Mouse (Mus musculus) liver, embryonic 14.5 days (tissue): ENCODE measurements around the gene Map2k5. TPM values are rescaled to one million over a fixed set of nuclear protein-coding genes. Genes with fewer than 3 reads are reported as not detected.

Experiments
- ATAC-seq: fragments of 200-750 bp; cut with Nextera tagmentation; 2 replicates; pipeline ENCODE4 v1.8.0; 2017; ENCODE audit warnings: moderate number of reproducible peaks, mild to moderate bottlenecking, moderate library complexity; ENCODE audit not compliant: insufficient read depth
- DNase-seq, 3 experiments: peaks; one replicate each; pipeline ENCODE4 v3.0.0-alpha.2; 2012 to 2013; ENCODE audit warnings: low read depth in 3 of 3, low spot score in 3 of 3
- H3K27ac ChIP-seq: fragments of 300-500 bp; sonication (generic); 2 replicates; pipeline ENCODE4 v1.5.1; 2014; ENCODE audit warnings: moderate library complexity, mild to moderate bottlenecking, control low read depth, inconsistent platforms
- H3K27me3 ChIP-seq: fragments of 300-500 bp; sonication (generic); 2 replicates; pipeline ENCODE4 v1.6.1; 2014; ENCODE audit warnings: mild to moderate bottlenecking, low read length, moderate library complexity; ENCODE audit not compliant: control insufficient read depth, insufficient read depth
- H3K36me3 ChIP-seq: fragments of 300-500 bp; sonication (generic); replicated peaks from 2 replicates; pipeline ENCODE4 v1.6.1; 2014; ENCODE audit warnings: low read depth; ENCODE audit not compliant: control insufficient read depth, insufficient read depth
- H3K4me1 ChIP-seq, 2 experiments: fragments of 200-500 bp in 1 of 2; fragments of 300-500 bp in 1 of 2; sonication (generic) in 1 of 2; replicated peaks; 2 replicates each; pipeline ENCODE4 v1.6.1; 2012 to 2014; ENCODE audit warnings: antibody characterized with exemption in 1 of 2, inconsistent platforms in 1 of 2, low read length in 1 of 2; ENCODE audit not compliant: control insufficient read depth in 2 of 2, insufficient read depth in 2 of 2
- H3K4me2 ChIP-seq: fragments of 300-500 bp; sonication (generic); 2 replicates; pipeline ENCODE4 v1.6.1; 2014; ENCODE audit warnings: low read depth, mild to moderate bottlenecking, control low read depth, moderate library complexity
- H3K4me3 ChIP-seq, 2 experiments: fragments of 200-500 bp in 1 of 2; fragments of 300-500 bp in 1 of 2; sonication (generic) in 1 of 2; 2 replicates each; pipeline ENCODE4 v1.5.1; 2012 to 2014; ENCODE audit warnings: low read depth in 2 of 2, low read length in 2 of 2, mild to moderate bottlenecking in 2 of 2, control low read depth in 1 of 2, inconsistent platforms in 1 of 2, moderate library complexity in 1 of 2; ENCODE audit not compliant: insufficient read depth in 1 of 2
- H3K9ac ChIP-seq: fragments of 300-500 bp; sonication (generic); replicated peaks from 2 replicates; pipeline ENCODE4 v1.6.1; 2014; ENCODE audit warnings: mild to moderate bottlenecking, control low read depth, moderate library complexity
- H3K9me3 ChIP-seq: fragments of 300-500 bp; sonication (generic); 2 replicates; pipeline ENCODE4 v1.6.1; 2016; ENCODE audit warnings: low read length, mixed read lengths; ENCODE audit not compliant: control insufficient read depth
- CTCF ChIP-seq: IDR thresholded peaks from 2 replicates; pipeline ENCODE4 v1.5.1; 2016; ENCODE audit warnings: antibody characterized with exemption, low read depth, control low read depth
- EP300 ChIP-seq: IDR thresholded peaks from 2 replicates; pipeline ENCODE4 v1.6.1; 2016; ENCODE audit warnings: antibody characterized with exemption, low read depth
- WGBS: fragments of 180-500 bp; shearing (Covaris S2); extraction: QIAGEN DNeasy Blood & Tissue Kit; methylation state at CpG from one replicate; pipeline ENCODE4 v1.1.7; 2014; ENCODE audit not compliant: insufficient replicate concordance; 5-methylcytosine and 5-hydroxymethylcytosine counted together
- polyA plus RNA-seq, 2 experiments: library from polyadenylated mRNA; depleted of rRNA in 1 of 2; stranded (reverse) in 1 of 2; unstranded in 1 of 2; fragments of >200 nt; fragmentation: Nextera tagmentation in 1 of 2; extraction: Ambion mirVana in 1 of 2; gene quantifications; 2 replicates each; pipeline versions ENCODE4 v1.2.1 to v1.2.3; 2012 to 2014

Gene Map2k5
- polyA plus RNA-seq, 2 experiments, result 6.1 to 7.4 TPM

- Histone ChIP-seq H3K27ac (no peak overlapping the region), H3K9ac (no peak overlapping the region), H3K4me1 (no peaks in the 10 kb centered on the region), H3K9me3 (no peaks in the 10 kb centered on the region), H3K4me2 (no peak overlapping the region), H3K36me3 (no peaks in the 10 kb centered on the region), H3K27me3 (no peaks in the 10 kb centered on the region), H3K4me3 (no peak overlapping the region)
- WGBS, result 86% methylated on average over 2 of the region's 2 CpGs
- ATAC-seq (no peak), DNase-seq (no peak)
- TF ChIP-seq EP300 (no peak), CTCF (peak; percentile 71)
Measured at GRCm38 (mm10) chr9:63333074-63333473, 44.6 kb downstream of the Map2k5 start.

GRCm38 (mm10) chr9:63331246-63331645 lies 46.5 kb downstream of the Map2k5 start:
- Histone ChIP-seq H3K27ac (no peak overlapping the region), H3K9me3 (no peaks in the 10 kb centered on the region), H3K9ac (no peak overlapping the region), H3K4me3 (no peak overlapping the region), H3K4me2 (no peak overlapping the region), H3K4me1 (no peaks in the 10 kb centered on the region), H3K27me3 (no peaks in the 10 kb centered on the region), H3K36me3 (no peaks in the 10 kb centered on the region)
- DNase-seq (no peak), ATAC-seq (no peak)
- WGBS, result 78% methylated on average over 6 of the region's 6 CpGs
- TF ChIP-seq EP300, result no peak
- TF ChIP-seq CTCF, result peak; percentile 32

- Histone ChIP-seq H3K27ac (no peak overlapping the region), H3K27me3 (no peaks in the 10 kb centered on the region), H3K36me3 (no peaks in the 10 kb centered on the region), H3K9ac (no peak overlapping the region), H3K4me2 (no peak overlapping the region), H3K4me3 (no peak overlapping the region), H3K4me1 (no peaks in the 10 kb centered on the region), H3K9me3 (no peaks in the 10 kb centered on the region)
- WGBS, result 80% methylated on average over 15 of the region's 15 CpGs
- no peak for TF ChIP-seq EP300
- TF ChIP-seq CTCF, result no peak
- ATAC-seq, result no peak
- DNase-seq, result no peak
Measured at GRCm38 (mm10) chr9:63328958-63329685, 48.6 kb downstream of the Map2k5 start.

GRCm38 (mm10) chr9:63315231-63315630 lies 62.5 kb downstream of the Map2k5 start:
- no peak for ATAC-seq
- Histone ChIP-seq H3K27me3 (no peaks in the 10 kb centered on the region), H3K9me3 (no peaks in the 10 kb centered on the region), H3K36me3 (no peaks in the 10 kb centered on the region), H3K4me1 (no peaks in the 10 kb centered on the region), H3K9ac (no peak overlapping the region), H3K4me3 (no peak overlapping the region), H3K27ac (no peak overlapping the region), H3K4me2 (no peak overlapping the region)
- no peak for TF ChIP-seq CTCF
- TF ChIP-seq EP300, result no peak
- no peak for DNase-seq

GRCm38 (mm10) chr9:63314126-63314525 lies 63.6 kb downstream of the Map2k5 start:
- H3K27me3 ChIP-seq, result no peaks in the 10 kb centered on the region
- ATAC-seq, result no peak
- no peak overlapping the region for H3K4me2 ChIP-seq
- H3K36me3 ChIP-seq, result no peaks in the 10 kb centered on the region
- H3K9me3 ChIP-seq, result no peaks in the 10 kb centered on the region
- no peaks in the 10 kb centered on the region; a peak in 1 of 4 replicates for H3K4me1 ChIP-seq
- no peak for DNase-seq
- no peak overlapping the region for H3K9ac ChIP-seq
- TF ChIP-seq CTCF (no peak), EP300 (no peak)
- 61% methylated on average over 4 of the region's 4 CpGs for WGBS
- no peak overlapping the region for H3K27ac ChIP-seq
- no peak overlapping the region for H3K4me3 ChIP-seq
